Mouse (Mus musculus) G1E (cell line): ENCODE results near the gene Zfp697. TPM values are rescaled to one million over a fixed set of nuclear protein-coding genes. Genes with fewer than 3 reads are reported as not detected.

Source experiments
- ATAC-seq: 2 replicates; pipeline ENCODE4 v1.8.0; 2016; ENCODE audit warnings: mild to moderate bottlenecking; ENCODE audit not compliant: insufficient number of reproducible peaks, poor library complexity, low FRiP score, severe bottlenecking; ENCODE audit errors: extremely low read depth
- DNase-seq: peaks from one replicate; pipeline ENCODE4 v3.0.0; 2012; ENCODE audit warnings: low spot score
- H3K27me3 ChIP-seq: 2 replicates; pipeline ENCODE4 v1.6.1; 2012; ENCODE audit warnings: mild to moderate bottlenecking, low read length, inconsistent platforms; ENCODE audit not compliant: insufficient read depth
- H3K36me3 ChIP-seq: replicated peaks from 2 replicates; pipeline ENCODE3; 2012; ENCODE audit warnings: mild to moderate bottlenecking, inconsistent platforms
- H3K4me1 ChIP-seq: 2 replicates; pipeline ENCODE4 v1.6.1; 2012; ENCODE audit warnings: low read depth, low read length, inconsistent platforms, mixed read lengths; ENCODE audit not compliant: insufficient read depth
- H3K4me3 ChIP-seq: 2 replicates; pipeline ENCODE4 v1.5.1; 2012; ENCODE audit warnings: low read depth, mild to moderate bottlenecking, inconsistent platforms, low read length, moderate library complexity, mixed read lengths
- H3K9me3 ChIP-seq: replicated peaks from 2 replicates; pipeline ENCODE4 v1.6.1; 2012; ENCODE audit warnings: inconsistent platforms
- CTCF ChIP-seq: IDR thresholded peaks from 2 replicates; pipeline ENCODE4 v1.5.1; 2012; ENCODE audit warnings: low read depth, low read length, inconsistent platforms, mixed read lengths
- GATA1 ChIP-seq: IDR thresholded peaks from 2 replicates; pipeline ENCODE4 v1.6.1; 2012; ENCODE audit warnings: borderline replicate concordance, low read length, inconsistent platforms, mixed read lengths
- GATA2 ChIP-seq: IDR thresholded peaks from 2 replicates; pipeline ENCODE4 v1.6.1; 2012; ENCODE audit warnings: low read depth, low read length, inconsistent platforms, borderline replicate concordance
- POLR2AphosphoS5 ChIP-seq: IDR thresholded peaks from 2 replicates; pipeline ENCODE4 v1.6.1; 2012; ENCODE audit warnings: low read depth, low read length, inconsistent platforms; ENCODE audit not compliant: insufficient replicate concordance
- TAL1 ChIP-seq: conservative IDR thresholded peaks from 2 replicates; pipeline ENCODE4 v1.6.1; 2012; ENCODE audit warnings: low read depth, low read length, inconsistent platforms, mixed read lengths
- polyA plus RNA-seq: library from polyadenylated mRNA; stranded (reverse); fragments of >175 nt; gene quantifications from 2 replicates; pipeline ENCODE4 v1.2.3, GENCODE M21; 2012
- total RNA-seq, 2 experiments: library from RNA; stranded (forward) in 1 of 2; stranded (reverse) in 1 of 2; fragments of 200-1000 nt in 1 of 2; fragments of >200 nt in 1 of 2; fragmentation: Nextera tagmentation in 1 of 2; gene quantifications; 2 replicates each; pipeline ENCODE4 v1.2.3; 2014 to 2017

The Zfp697 gene
- total RNA-seq (2014; fragmentation: Nextera tagmentation), result not detected in 2 replicates
- total RNA-seq (2017), result 0.06 and 0.16 TPM in 2 replicates
- not detected in 2 replicates for polyA plus RNA-seq

- no peaks in the 10 kb centered on the region for H3K36me3 ChIP-seq
- no peaks in the 10 kb centered on the region for H3K4me1 ChIP-seq
- H3K9me3 ChIP-seq, result peaks cover 54% of the 10 kb centered on the region
- no peak for DNase-seq
- H3K4me3 ChIP-seq, result no peak within 1 kb of the TSS; the same call in 1 of the 2 replicates
- ATAC-seq, result no peak
- H3K27me3 ChIP-seq, result no peaks in the 10 kb centered on the region
- TF ChIP-seq CTCF (no peak), TAL1 (no peak), GATA2 (no peak), POLR2AphosphoS5 (no peak), GATA1 (no peak)
Measured at GRCm38 (mm10) chr3:98382246-98382939, at the start of gene Zfp697. Gene Zfp697 (plus strand): TSS chr3:98382461.

DNA sequence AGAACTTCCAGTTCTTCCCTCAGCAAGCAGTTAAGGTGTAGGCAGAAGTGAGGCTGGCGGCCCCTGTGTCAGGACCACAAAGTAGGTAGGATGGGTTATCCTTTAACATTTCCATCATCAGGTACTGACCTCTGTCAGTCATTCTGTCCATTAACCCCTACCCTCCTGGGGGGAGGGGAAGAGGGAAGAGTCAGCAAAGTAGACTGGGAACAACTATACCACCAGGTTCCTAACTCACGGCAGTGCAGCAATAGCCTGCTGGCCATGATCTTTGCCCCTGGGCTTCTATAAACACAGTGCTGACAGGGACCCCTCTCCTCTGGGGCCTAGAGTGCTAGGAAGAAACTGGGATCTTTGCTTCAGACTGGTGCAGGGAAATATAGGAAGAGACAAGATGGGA is 48.3 kb upstream of the Zfp697 start:
- H3K9me3 ChIP-seq, result peaks cover 56% of the 10 kb centered on the region
- no peak overlapping the region for H3K4me3 ChIP-seq
- H3K27me3 ChIP-seq, result no peaks in the 10 kb centered on the region
- no peaks in the 10 kb centered on the region for H3K4me1 ChIP-seq
- ATAC-seq (no peak), DNase-seq (no peak)
- TF ChIP-seq CTCF, result no peak
- H3K36me3 ChIP-seq, result no peaks in the 10 kb centered on the region

DNA sequence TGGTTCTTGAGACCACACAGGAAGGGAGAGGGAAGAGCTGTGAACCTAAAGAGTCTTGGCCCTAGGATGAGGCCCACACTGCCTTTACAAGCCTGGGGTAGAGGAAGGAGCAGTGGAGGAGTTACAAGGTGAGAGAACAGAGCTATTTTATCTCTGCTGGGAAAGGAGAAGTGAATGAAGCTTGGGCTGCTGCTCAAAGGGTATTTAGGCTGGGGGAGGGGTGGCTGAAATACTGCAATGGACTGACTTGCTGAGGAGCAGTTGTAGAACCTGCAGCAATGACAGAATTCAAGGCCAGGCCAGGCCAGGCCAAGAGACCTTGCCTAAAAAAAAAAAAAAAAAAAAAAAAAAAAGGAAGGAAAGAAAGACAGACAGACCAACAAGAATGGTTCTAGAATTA is 46.9 kb upstream of the Zfp697 start:
- H3K36me3 ChIP-seq, result no peaks in the 10 kb centered on the region
- peaks cover 56% of the 10 kb centered on the region for H3K9me3 ChIP-seq
- DNase-seq (no peak), ATAC-seq (no peak)
- TF ChIP-seq GATA1, result no peak
- TF ChIP-seq POLR2AphosphoS5, result no peak
- TF ChIP-seq GATA2, result no peak
- TF ChIP-seq CTCF, result no peak
- TF ChIP-seq TAL1, result no peak
- no peaks in the 10 kb centered on the region for H3K4me1 ChIP-seq
- no peak overlapping the region for H3K4me3 ChIP-seq
- no peaks in the 10 kb centered on the region for H3K27me3 ChIP-seq

DNA sequence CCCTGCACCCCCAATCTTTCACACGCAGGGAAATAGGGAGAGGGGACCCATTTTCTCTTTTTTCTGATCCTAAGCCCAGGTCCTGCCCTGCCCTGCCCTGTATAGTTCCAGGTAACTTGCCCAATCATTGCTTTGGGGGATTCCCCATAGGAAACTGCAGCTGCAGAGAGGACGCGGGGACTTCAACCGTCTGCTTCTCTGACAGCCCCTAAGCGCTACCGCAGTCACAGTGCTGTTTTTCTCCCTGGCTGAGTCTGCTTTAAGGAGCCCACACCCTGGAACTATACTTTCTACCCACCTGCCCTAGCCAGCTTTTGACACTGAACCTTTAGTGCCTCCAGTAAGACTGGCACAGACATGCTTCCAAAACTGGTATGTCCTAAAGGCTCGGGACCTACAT is 46.4 kb upstream of the Zfp697 start:
- TF ChIP-seq CTCF, result no peak
- TF ChIP-seq GATA2, result no peak
- no peak for TF ChIP-seq TAL1
- no peak for TF ChIP-seq GATA1
- no peak for TF ChIP-seq POLR2AphosphoS5
- Histone ChIP-seq H3K4me1 (no peaks in the 10 kb centered on the region), H3K4me3 (no peak overlapping the region), H3K9me3 (peaks cover 54% of the 10 kb centered on the region), H3K36me3 (no peaks in the 10 kb centered on the region), H3K27me3 (no peaks in the 10 kb centered on the region)
- DNase-seq (no peak), ATAC-seq (no peak)

DNA sequence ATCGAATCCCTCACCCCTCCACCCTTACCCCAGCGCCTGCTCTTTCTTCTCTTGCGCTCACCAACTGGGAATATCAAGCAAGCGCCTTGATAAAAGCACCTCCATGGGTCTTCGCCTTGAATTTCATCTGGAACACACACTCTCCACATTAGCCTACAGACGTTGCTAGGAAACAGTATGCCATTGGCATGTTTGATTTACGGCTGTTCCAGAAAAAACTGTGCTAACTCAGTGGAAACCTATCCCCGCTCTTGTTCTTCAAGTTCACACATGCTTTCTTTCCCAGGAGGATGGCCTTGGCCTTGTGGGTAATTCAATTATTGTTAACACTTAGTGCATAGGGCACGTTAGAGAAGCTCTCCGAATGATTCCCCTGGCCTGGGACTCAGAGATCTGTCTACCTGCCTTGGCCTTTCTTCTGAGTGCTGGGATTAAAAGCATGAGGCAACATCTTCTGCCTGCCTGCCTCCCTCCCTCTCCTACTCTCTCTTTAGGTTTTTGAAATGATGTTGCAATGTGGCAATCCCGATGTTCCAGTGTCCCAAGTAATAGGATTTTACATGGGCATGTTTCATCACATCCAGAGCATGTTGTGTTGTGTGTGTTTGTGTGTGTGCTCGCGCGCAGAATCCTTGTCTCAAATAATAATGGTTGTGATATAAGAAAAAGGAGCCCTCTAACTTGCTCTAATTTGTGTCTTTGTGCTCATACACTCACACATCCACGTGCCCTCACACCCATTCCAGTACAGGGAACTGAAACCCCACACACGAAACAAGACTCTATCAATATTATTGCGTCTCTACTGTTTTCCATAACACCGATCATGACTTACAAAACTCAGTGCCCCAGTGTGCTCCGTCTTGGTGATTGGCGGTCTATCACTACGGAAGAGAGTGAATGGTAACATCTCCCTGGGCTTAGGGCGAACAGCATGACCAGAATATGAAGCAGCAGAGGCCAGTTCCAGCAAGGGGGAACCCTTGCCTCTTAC is 45.3 kb upstream of the Zfp697 start:
- Histone ChIP-seq H3K36me3 (no peaks in the 10 kb centered on the region), H3K4me1 (no peaks in the 10 kb centered on the region), H3K9me3 (peaks cover 59% of the 10 kb centered on the region), H3K4me3 (no peak overlapping the region), H3K27me3 (no peaks in the 10 kb centered on the region)
- ATAC-seq (no peak), DNase-seq (no peak)
- TF ChIP-seq POLR2AphosphoS5 (no peak), GATA2 (no peak), CTCF (no peak), GATA1 (no peak), TAL1 (no peak)

- H3K36me3 ChIP-seq, result no peaks in the 10 kb centered on the region
- no peak for TF ChIP-seq TAL1
- H3K27me3 ChIP-seq, result no peaks in the 10 kb centered on the region
- no peak for DNase-seq
- ATAC-seq, result no peak
- peaks cover 59% of the 10 kb centered on the region for H3K9me3 ChIP-seq
- H3K4me1 ChIP-seq, result no peaks in the 10 kb centered on the region
- no peak overlapping the region for H3K4me3 ChIP-seq
Measured at GRCm38 (mm10) chr3:98338584-98339041, 43.6 kb upstream of the Zfp697 start.
